24 mouse cellular contexts compared by ENCODE assay signal in genomic region chr16:73482176-73482575, GRCm38 (mm10).
A peak's percentile ranks its signal among the peaks of the same experiment; 100 is the strongest.
DNase-seq lines count a peak whose midpoint lies in the region; ATAC-seq and TF ChIP-seq lines count a peak whose summit lies in the region.
"Had no signal": no experiment of that assay in that cellular context is flagged by ENCODE, and none has a peak within 500 bp of the region (broad histone marks: within the 10 kb centered on the region; RNA-seq: fewer than 3 reads in every experiment).

No protein-coding gene starts in this region.

- TF ChIP-seq CTCF in lung, adult 2 months (IDR thresholded peaks at IDR 0.05; ENCODE audit: insufficient read depth, low read length): no peak

- DNase-seq in heart, postnatal 36 days: peak; percentile 4 to 15
- no peak for DNase-seq in lung, adult 2 months
- DNase-seq in left cerebral cortex, adult 9 months (ENCODE audit: low spot score in 2 of 2): no peak
- DNase-seq: adrenal gland, postnatal 36 days; B cell, adult 2 months; cerebellum, adult 11 months; cerebellum, adult 9-11 months; gastrocnemius, postnatal 36 days; kidney, adult 8-10 months; kidney, postnatal 10 days; lung, adult 18-20 months; lung, postnatal 14 days; thymus, postnatal 25 days had no signal

- H3K4me2 ChIP-seq in intestine, embryonic 15.5 days (replicated peaks): no peak overlapping the region
- H3K4me2 ChIP-seq in intestine, embryonic 16.5 days (ENCODE audit: low read depth, low read length): no peak overlapping the region
- H3K4me2 ChIP-seq in heart, embryonic 14.5 days (ENCODE audit: low read length): peak overlapping the region; percentile 48
- H3K4me2 ChIP-seq: forebrain, embryonic 12.5 days; liver, embryonic 11.5 days; midbrain, embryonic 12.5 days; neural tube, embryonic 15.5 days had no signal

- H3K27ac ChIP-seq in intestine, embryonic 15.5 days: no peak overlapping the region
- H3K27ac ChIP-seq in intestine, embryonic 16.5 days (ENCODE audit: low read length): no peak overlapping the region
- peak overlapping the region in 1 of 2 experiments; percentile 45; a peak in 1 of 4 replicates for H3K27ac ChIP-seq in heart, embryonic 14.5 days (replicated peaks in 1 of 2; ENCODE audit: control insufficient read depth in 1 of 2, insufficient read depth in 1 of 2, low read depth in 2 of 2, low read length in 2 of 2)
- H3K27ac ChIP-seq: forebrain, embryonic 12.5 days; midbrain, embryonic 12.5 days; neural tube, embryonic 15.5 days had no signal

- no peaks in the 10 kb centered on the region for H3K27me3 ChIP-seq in intestine, embryonic 15.5 days (replicated peaks)
- no peaks in the 10 kb centered on the region for H3K27me3 ChIP-seq in intestine, embryonic 16.5 days (replicated peaks; ENCODE audit: control insufficient read depth, insufficient read depth, low read length)
- H3K27me3 ChIP-seq in heart, embryonic 14.5 days (ENCODE audit: control insufficient read depth, insufficient read depth, low read length): no peaks in the 10 kb centered on the region
- H3K27me3 ChIP-seq: CH12.LX; forebrain, embryonic 12.5 days; midbrain, embryonic 12.5 days; neural tube, embryonic 15.5 days had no signal

- no peak overlapping the region for H3K9ac ChIP-seq in intestine, embryonic 15.5 days
- no peak overlapping the region for H3K9ac ChIP-seq in intestine, embryonic 16.5 days (ENCODE audit: low read depth, low read length)
- no peak overlapping the region for H3K9ac ChIP-seq in heart, embryonic 14.5 days (ENCODE audit: low read length)
- H3K9ac ChIP-seq: forebrain, embryonic 12.5 days; midbrain, embryonic 12.5 days; neural tube, embryonic 15.5 days had no signal

- peak; percentile 39; the same call in 1 of the 2 replicates for ATAC-seq in intestine, embryonic 15.5 days
- no peak for ATAC-seq in intestine, embryonic 16.5 days
- ATAC-seq in heart, embryonic 14.5 days (ENCODE audit: insufficient number of reproducible peaks, insufficient read depth, low FRiP score, low read depth): no peak
- no peak for ATAC-seq in megakaryocyte-erythroid progenitor cell, adult 5-6 weeks (replicated peaks; ENCODE audit: low FRiP score, low TSS enrichment, poor library complexity, severe bottlenecking)
- ATAC-seq: Patski had no signal

- 38% methylated on average over 6 of the region's 6 CpGs for WGBS in intestine, embryonic 15.5 days
- 37% methylated on average over 6 of the region's 6 CpGs for WGBS in intestine, embryonic 16.5 days
- 26% methylated on average over 6 of the region's 6 CpGs for whole genome bisulfite sequencing in heart, embryonic 14.5 days
- 52% methylated on average over 6 of the region's 6 CpGs for WGBS in lung, adult 2 months

- TF ChIP-seq POLR2A in lung, adult 2 months (IDR thresholded peaks at IDR 0.05; ENCODE audit: borderline replicate concordance, extremely low read depth, low read depth, low read length): no peak

- no peak overlapping the region for H3K4me3 ChIP-seq in intestine, embryonic 15.5 days (replicated peaks)
- H3K4me3 ChIP-seq in intestine, embryonic 16.5 days (ENCODE audit: low read length): no peak overlapping the region
- no peak overlapping the region for H3K4me3 ChIP-seq in heart, embryonic 14.5 days (ENCODE audit: control insufficient read depth in 1 of 2, insufficient read depth in 1 of 2, low read depth in 1 of 2, low read length in 2 of 2)
- H3K4me3 ChIP-seq in lung, adult 2 months (replicated peaks; ENCODE audit: extremely low read depth, low read depth, low read length): no peak overlapping the region
- H3K4me3 ChIP-seq: forebrain, embryonic 12.5 days; midbrain, embryonic 12.5 days; neural tube, embryonic 15.5 days had no signal

- H3K36me3 ChIP-seq in intestine, embryonic 15.5 days: no peaks in the 10 kb centered on the region
- H3K36me3 ChIP-seq in intestine, embryonic 16.5 days (ENCODE audit: control insufficient read depth, insufficient read depth, low read length): no peaks in the 10 kb centered on the region
- H3K36me3 ChIP-seq in heart, embryonic 14.5 days (ENCODE audit: control insufficient read depth, insufficient read depth, low read length): no peaks in the 10 kb centered on the region
- H3K36me3 ChIP-seq: forebrain, embryonic 12.5 days; G1E; midbrain, embryonic 12.5 days; neural tube, embryonic 15.5 days had no signal

- intact Hi-C loops in heart, postnatal 36 days (cut with DNase I): loop anchor here (5.0 kb wide), 1 partner anchor 115 kb away; no protein-coding TSS in a partner anchor

- H3K9me3 ChIP-seq in intestine, embryonic 15.5 days: no peaks in the 10 kb centered on the region
- H3K9me3 ChIP-seq in intestine, embryonic 16.5 days (ENCODE audit: control insufficient read depth, low read length): no peaks in the 10 kb centered on the region
- no peaks in the 10 kb centered on the region for H3K9me3 ChIP-seq in heart, embryonic 14.5 days (ENCODE audit: control insufficient read depth, low read length)
- H3K9me3 ChIP-seq: forebrain, embryonic 12.5 days; midbrain, embryonic 12.5 days; neural tube, embryonic 15.5 days had no signal

- no peaks in the 10 kb centered on the region for H3K4me1 ChIP-seq in intestine, embryonic 15.5 days (replicated peaks)
- H3K4me1 ChIP-seq in intestine, embryonic 16.5 days (ENCODE audit: control insufficient read depth, insufficient read depth, low read length): no peaks in the 10 kb centered on the region
- H3K4me1 ChIP-seq in heart, embryonic 14.5 days (ENCODE audit: control insufficient read depth in 2 of 2, insufficient read depth in 2 of 2, low read length in 2 of 2): no peaks in the 10 kb centered on the region; a peak in 1 of 4 replicates
- H3K4me1 ChIP-seq in lung, adult 2 months (ENCODE audit: control insufficient read depth, insufficient read depth, low read length): no peaks in the 10 kb centered on the region
- H3K4me1 ChIP-seq: forebrain, embryonic 12.5 days; midbrain, embryonic 12.5 days; neural tube, embryonic 15.5 days had no signal

Comparison
In these comparisons a context has a peak if more than half of its experiments do, and no peak if none do; other contexts are left out.
1. DNase-seq: peak in heart, postnatal 36 days (2 of 2); none in lung, adult 2 months (single experiment) and left cerebral cortex, adult 9 months (0 of 2).